Mouse (Mus musculus): ENCODE data around the gene Sspo. TPM values are rescaled to one million over a fixed set of nuclear protein-coding genes. Genes with fewer than 3 reads are reported as not detected.

Gene Sspo
- polyA plus RNA-seq, 1 experiment from 2014 or later = 0.61 TPM

- H3K9me3 ChIP-seq (replicated peaks) = no peaks in the 10 kb centered on the region
- H3K27me3 ChIP-seq (replicated peaks) = 0 out of 2 replicates have a peak, but pooled peaks cover 4% of the 10 kb centered on the region
- H3K27ac ChIP-seq (ENCODE audit: poor library complexity, severe bottlenecking) = peak overlapping the region; percentile 49
- no peak overlapping the region for H3K4me3 ChIP-seq
- WGBS = 48% methylated on average over 7 of the region's 7 CpGs
- ATAC-seq (ENCODE audit: insufficient number of reproducible peaks, low FRiP score) = peak; percentile 24; the same call in 1 of the 2 replicates
- no peak overlapping the region for H3K4me2 ChIP-seq
- H3K36me3 ChIP-seq = no peaks in the 10 kb centered on the region
- peaks cover 19% of the 10 kb centered on the region for H3K4me1 ChIP-seq (replicated peaks)
- no peak overlapping the region for H3K9ac ChIP-seq
Measured at GRCm38 (mm10) chr6:48448527-48448926, 498 bp downstream of the Sspo start.

GRCm38 (mm10) chr6:48452151-48452550 lies 4.1 kb downstream of the Sspo start:
- 0 out of 2 replicates have a peak, but pooled peaks cover 4% of the 10 kb centered on the region for H3K4me1 ChIP-seq (replicated peaks)
- H3K4me2 ChIP-seq = no peak overlapping the region
- WGBS = 67% methylated on average over 1 of the region's 1 CpGs
- no peak overlapping the region for H3K27ac ChIP-seq (ENCODE audit: poor library complexity, severe bottlenecking)
- ATAC-seq (ENCODE audit: insufficient number of reproducible peaks, low FRiP score) = no peak
- no peaks in the 10 kb centered on the region for H3K36me3 ChIP-seq
- no peak overlapping the region for H3K4me3 ChIP-seq
- no peak overlapping the region for H3K9ac ChIP-seq
- H3K9me3 ChIP-seq (replicated peaks) = no peaks in the 10 kb centered on the region
- H3K27me3 ChIP-seq (replicated peaks) = no peaks in the 10 kb centered on the region

GRCm38 (mm10) chr6:48452771-48453170 lies 4.7 kb downstream of the Sspo start:
- no peak overlapping the region for H3K9ac ChIP-seq
- H3K4me1 ChIP-seq (replicated peaks) = 0 out of 2 replicates have a peak, but pooled peaks cover 4% of the 10 kb centered on the region
- no peak overlapping the region for H3K4me2 ChIP-seq
- 72% methylated on average over 3 of the region's 3 CpGs for WGBS
- no peak for ATAC-seq (ENCODE audit: insufficient number of reproducible peaks, low FRiP score)
- H3K27ac ChIP-seq (ENCODE audit: poor library complexity, severe bottlenecking) = no peak overlapping the region
- H3K27me3 ChIP-seq (replicated peaks) = no peaks in the 10 kb centered on the region
- H3K9me3 ChIP-seq (replicated peaks) = no peaks in the 10 kb centered on the region
- no peak overlapping the region for H3K4me3 ChIP-seq
- H3K36me3 ChIP-seq = no peaks in the 10 kb centered on the region

GRCm38 (mm10) chr6:48464966-48465679 lies 17.1 kb downstream of the Sspo start:
- H3K4me2 ChIP-seq = no peak overlapping the region
- no peak overlapping the region for H3K27ac ChIP-seq (ENCODE audit: poor library complexity, severe bottlenecking)
- no peak overlapping the region for H3K9ac ChIP-seq
- no peaks in the 10 kb centered on the region for H3K9me3 ChIP-seq (replicated peaks)
- no peaks in the 10 kb centered on the region for H3K36me3 ChIP-seq
- H3K4me3 ChIP-seq = no peak overlapping the region
- no peaks in the 10 kb centered on the region for H3K4me1 ChIP-seq (replicated peaks)
- no peaks in the 10 kb centered on the region; the same call in none of the 2 replicates for H3K27me3 ChIP-seq (replicated peaks)
- 87% methylated on average over 13 of the region's 13 CpGs for WGBS
- no peak for ATAC-seq (ENCODE audit: insufficient number of reproducible peaks, low FRiP score)

GRCm38 (mm10) chr6:48466715-48467114 lies 18.7 kb downstream of the Sspo start:
- 14% methylated on average over 6 of the region's 6 CpGs for WGBS
- Histone ChIP-seq H3K4me3 (no peak overlapping the region), H3K27ac (ENCODE audit: poor library complexity, severe bottlenecking) (no peak overlapping the region), H3K9me3 (replicated peaks) (no peaks in the 10 kb centered on the region), H3K4me2 (no peak overlapping the region), H3K36me3 (no peaks in the 10 kb centered on the region), H3K4me1 (replicated peaks) (no peaks in the 10 kb centered on the region), H3K27me3 (replicated peaks) (no peaks in the 10 kb centered on the region; the same call in 1 of the 2 replicates), H3K9ac (no peak overlapping the region; the same call in 1 of the 2 replicates)
- no peak for ATAC-seq (ENCODE audit: insufficient number of reproducible peaks, low FRiP score)

GRCm38 (mm10) chr6:48467490-48467889 lies 19.5 kb downstream of the Sspo start:
- H3K4me2 ChIP-seq = no peak overlapping the region
- H3K27ac ChIP-seq (ENCODE audit: poor library complexity, severe bottlenecking) = no peak overlapping the region
- H3K4me3 ChIP-seq = no peak overlapping the region
- H3K27me3 ChIP-seq (replicated peaks) = no peaks in the 10 kb centered on the region
- no peaks in the 10 kb centered on the region for H3K36me3 ChIP-seq
- H3K9me3 ChIP-seq (replicated peaks) = no peaks in the 10 kb centered on the region
- no peaks in the 10 kb centered on the region for H3K4me1 ChIP-seq (replicated peaks)
- WGBS = 63% methylated on average over 7 of the region's 7 CpGs
- no peak overlapping the region for H3K9ac ChIP-seq
- no peak for ATAC-seq (ENCODE audit: insufficient number of reproducible peaks, low FRiP score)

- H3K27ac ChIP-seq (ENCODE audit: poor library complexity, severe bottlenecking) = no peak overlapping the region
- 0 out of 2 replicates have a peak, but pooled peaks cover 9% of the 10 kb centered on the region for H3K27me3 ChIP-seq (replicated peaks)
- H3K36me3 ChIP-seq = no peaks in the 10 kb centered on the region
- no peak overlapping the region for H3K9ac ChIP-seq
- H3K4me1 ChIP-seq (replicated peaks) = peaks cover 2% of the 10 kb centered on the region
- WGBS = 72% methylated on average over 2 of the region's 2 CpGs
- H3K4me2 ChIP-seq = no peak overlapping the region
- H3K9me3 ChIP-seq (replicated peaks) = no peaks in the 10 kb centered on the region
- H3K4me3 ChIP-seq = no peak overlapping the region
- ATAC-seq (ENCODE audit: insufficient number of reproducible peaks, low FRiP score) = no peak
Measured at GRCm38 (mm10) chr6:48470739-48471138, 22.7 kb downstream of the Sspo start.

GRCm38 (mm10) chr6:48478446-48478845 lies 30.4 kb downstream of the Sspo start:
- no peaks in the 10 kb centered on the region for H3K9me3 ChIP-seq (replicated peaks)
- H3K4me3 ChIP-seq = no peak overlapping the region
- 0 out of 2 replicates have a peak, but pooled peaks cover 9% of the 10 kb centered on the region for H3K27me3 ChIP-seq (replicated peaks)
- H3K9ac ChIP-seq = no peak overlapping the region
- no peak for ATAC-seq (ENCODE audit: insufficient number of reproducible peaks, low FRiP score)
- WGBS = 81% methylated on average over 4 of the region's 4 CpGs
- H3K4me2 ChIP-seq = no peak overlapping the region
- no peak overlapping the region for H3K27ac ChIP-seq (ENCODE audit: poor library complexity, severe bottlenecking)
- H3K36me3 ChIP-seq = no peaks in the 10 kb centered on the region
- peaks cover 10% of the 10 kb centered on the region for H3K4me1 ChIP-seq (replicated peaks)

- no peak overlapping the region for H3K4me3 ChIP-seq
- peaks cover 8% of the 10 kb centered on the region; the same call in 1 of the 2 replicates for H3K27me3 ChIP-seq (replicated peaks)
- peaks cover 9% of the 10 kb centered on the region for H3K4me1 ChIP-seq (replicated peaks)
- WGBS = 62% methylated on average over 5 of the region's 5 CpGs
- H3K36me3 ChIP-seq = no peaks in the 10 kb centered on the region
- no peak overlapping the region for H3K4me2 ChIP-seq
- no peak overlapping the region for H3K27ac ChIP-seq (ENCODE audit: poor library complexity, severe bottlenecking)
- H3K9ac ChIP-seq = no peak overlapping the region
- H3K9me3 ChIP-seq (replicated peaks) = no peaks in the 10 kb centered on the region
- no peak for ATAC-seq (ENCODE audit: insufficient number of reproducible peaks, low FRiP score)
Measured at GRCm38 (mm10) chr6:48482501-48482900, 34.5 kb downstream of the Sspo start.

- WGBS = 7% methylated on average over 25 of the region's 25 CpGs
- H3K36me3 ChIP-seq = no peaks in the 10 kb centered on the region
- peak overlapping the region; percentile 34 for H3K4me3 ChIP-seq
- H3K9ac ChIP-seq = peak overlapping the region; percentile 23; the same call in 1 of the 2 replicates
- peaks cover 29% of the 10 kb centered on the region for H3K27me3 ChIP-seq (replicated peaks)
- ATAC-seq (ENCODE audit: insufficient number of reproducible peaks, low FRiP score) = peak; percentile 45
- H3K9me3 ChIP-seq (replicated peaks) = no peaks in the 10 kb centered on the region
- H3K4me1 ChIP-seq (replicated peaks) = peaks cover 23% of the 10 kb centered on the region
- H3K27ac ChIP-seq (ENCODE audit: poor library complexity, severe bottlenecking) = peak overlapping the region; percentile 46; the same call in 1 of the 2 replicates
- peak overlapping the region; percentile 68 for H3K4me2 ChIP-seq
Measured at GRCm38 (mm10) chr6:48487747-48488725, 40.0 kb downstream of the Sspo start.

- H3K9ac ChIP-seq = no peak overlapping the region
- H3K4me2 ChIP-seq = no peak overlapping the region
- no peak for ATAC-seq (ENCODE audit: insufficient number of reproducible peaks, low FRiP score)
- H3K4me1 ChIP-seq (replicated peaks) = peaks cover 23% of the 10 kb centered on the region
- no peak overlapping the region for H3K27ac ChIP-seq (ENCODE audit: poor library complexity, severe bottlenecking)
- no peaks in the 10 kb centered on the region for H3K9me3 ChIP-seq (replicated peaks)
- no peak overlapping the region for H3K4me3 ChIP-seq
- 71% methylated on average over 3 of the region's 3 CpGs for WGBS
- H3K36me3 ChIP-seq = no peaks in the 10 kb centered on the region
- peaks cover 42% of the 10 kb centered on the region for H3K27me3 ChIP-seq (replicated peaks)
Measured at GRCm38 (mm10) chr6:48489741-48490140, 41.7 kb downstream of the Sspo start.
